8 mouse cellular contexts compared by ENCODE assay signal in genomic region chr3:81017385-81018051, GRCm38 (mm10). TPM values are rescaled to one million over a fixed set of nuclear protein-coding genes. Genes with fewer than 3 reads are reported as not detected.
DNase-seq lines count a peak whose midpoint lies in the region; ATAC-seq lines count a peak whose summit lies in the region.

No protein-coding gene starts in this region.

- peak; percentile 95 for ATAC-seq in intestine, embryonic 15.5 days

- no peaks in the 10 kb centered on the region for H3K9me3 ChIP-seq in intestine, embryonic 15.5 days
- H3K9me3 ChIP-seq in forebrain, embryonic 10.5 days = no peaks in the 10 kb centered on the region

- intact Hi-C loops in left cerebral cortex, postnatal 4 days (cut with DNase I) = no loop called here

- H3K4me2 ChIP-seq in intestine, embryonic 15.5 days (replicated peaks) = no peak overlapping the region

- no peak overlapping the region for H3K9ac ChIP-seq in intestine, embryonic 15.5 days

- 0 out of 2 replicates have a peak, but pooled peaks cover 3% of the 10 kb centered on the region for H3K4me1 ChIP-seq in intestine, embryonic 15.5 days (replicated peaks)
- H3K4me1 ChIP-seq in forebrain, embryonic 10.5 days = no peaks in the 10 kb centered on the region

- 69% methylated on average over 5 of the region's 5 CpGs for WGBS in intestine, embryonic 15.5 days
- 86% methylated on average over 5 of the region's 5 CpGs for WGBS in forebrain, embryonic 10.5 days

- H3K36me3 ChIP-seq in intestine, embryonic 15.5 days = no peaks in the 10 kb centered on the region
- no peaks in the 10 kb centered on the region for H3K36me3 ChIP-seq in forebrain, embryonic 10.5 days (replicated peaks)

- peak overlapping the region; percentile 69 for H3K27ac ChIP-seq in intestine, embryonic 15.5 days
- H3K27ac ChIP-seq in forebrain, embryonic 10.5 days = no peak overlapping the region

- peak; percentile 51 for DNase-seq in left cerebral cortex, adult 11 months (ENCODE audit: low spot score)
- no peak for DNase-seq in left cerebral cortex, postnatal 4 days
- DNase-seq in adrenal gland, postnatal 36 days = peak; percentile 93 to 94
- peak; percentile 65 for DNase-seq in lung, postnatal 10 days
- no peak for DNase-seq in spleen, postnatal 36 days (ENCODE audit: low spot score in 2 of 2)
- no peak for DNase-seq in forebrain, embryonic 10.5 days (ENCODE audit: extremely low spot score, low spot score)
- no peak for DNase-seq in neural tube, embryonic 10.5 days (ENCODE audit: extremely low spot score, low spot score)

- no peaks in the 10 kb centered on the region for H3K27me3 ChIP-seq in intestine, embryonic 15.5 days (replicated peaks)
- no peaks in the 10 kb centered on the region for H3K27me3 ChIP-seq in forebrain, embryonic 10.5 days (ENCODE audit: poor library complexity, severe bottlenecking)

- H3K4me3 ChIP-seq in intestine, embryonic 15.5 days (replicated peaks) = no peak overlapping the region
- no peak overlapping the region for H3K4me3 ChIP-seq in forebrain, embryonic 10.5 days

RNA-seq across cellular contexts. Expression of gene Pdgfc, which starts 18.7 kb away (rescaled TPM):
- total RNA-seq in left cerebral cortex, postnatal 4 days (2021) = 10 to 100 TPM; 12.9 to 14.0 TPM
- total RNA-seq in adrenal gland, postnatal 36 days (2021) = 10 to 100 TPM in 1 of 2 experiments, 1 to 10 TPM in 1; 9.6 to 10.0 TPM
- polyA plus RNA-seq in intestine, embryonic 15.5 days (2015; fragmentation: Nextera tagmentation; extraction: Ambion mirVana) = 12.1 and 14.0 TPM in 2 replicates
- polyA plus RNA-seq in forebrain, embryonic 10.5 days (2016; fragmentation: Nextera tagmentation; extraction: Ambion mirVana) = 11.3 and 13.4 TPM in 2 replicates

Comparison
In these comparisons a context has a peak if more than half of its experiments do, and no peak if none do; other contexts are left out.
1. DNase-seq: peak in left cerebral cortex, adult 11 months (single experiment), adrenal gland, postnatal 36 days (2 of 2) and lung, postnatal 10 days (single experiment); none in left cerebral cortex, postnatal 4 days (single experiment), spleen, postnatal 36 days (0 of 2), forebrain, embryonic 10.5 days (single experiment) and neural tube, embryonic 10.5 days (single experiment).